Mouse (Mus musculus) mouse embryonic stem cell (cell line): Measurements from ENCODE around the gene Fndc4.

ENCODE experiments used
- in situ Hi-C, 2 experiments: fragments of 300-500 bp; cut with MboI; formaldehyde crosslinking; loops; 1 replicate in 1 of 2; 3 replicates in 1 of 2; pipeline ENCODE4 v1.14.3; 2019 to 2020; ENCODE audit warnings: low sequenced_read_pairs in 2 of 2, low pct_unique_long_range_greater_than_20kb in 1 of 2, mixed read lengths in 1 of 2; ENCODE audit not compliant: unreplicated experiment in 1 of 2

Gene Fndc4

DNA sequence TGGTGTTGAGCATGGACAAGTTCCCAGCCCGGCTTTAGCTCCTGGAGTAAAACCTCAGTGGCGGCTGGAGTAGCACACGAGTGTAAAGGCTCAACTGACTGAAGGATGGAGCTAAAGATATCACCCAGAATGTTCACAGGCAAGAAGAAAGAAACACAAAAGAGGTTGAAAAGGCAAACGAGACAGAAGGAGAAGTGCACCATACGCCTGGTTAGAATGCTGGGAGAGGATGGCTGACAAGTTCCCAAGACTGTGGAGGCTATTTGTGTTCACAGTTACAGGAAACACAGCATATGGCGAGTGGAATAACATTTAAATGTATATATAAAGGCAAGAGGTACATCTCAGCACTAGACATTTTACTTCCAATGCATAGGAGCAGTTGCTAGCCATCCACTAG lies 22.9 kb downstream of the Fndc4 start:
- in situ Hi-C loops = no loop called here

DNA sequence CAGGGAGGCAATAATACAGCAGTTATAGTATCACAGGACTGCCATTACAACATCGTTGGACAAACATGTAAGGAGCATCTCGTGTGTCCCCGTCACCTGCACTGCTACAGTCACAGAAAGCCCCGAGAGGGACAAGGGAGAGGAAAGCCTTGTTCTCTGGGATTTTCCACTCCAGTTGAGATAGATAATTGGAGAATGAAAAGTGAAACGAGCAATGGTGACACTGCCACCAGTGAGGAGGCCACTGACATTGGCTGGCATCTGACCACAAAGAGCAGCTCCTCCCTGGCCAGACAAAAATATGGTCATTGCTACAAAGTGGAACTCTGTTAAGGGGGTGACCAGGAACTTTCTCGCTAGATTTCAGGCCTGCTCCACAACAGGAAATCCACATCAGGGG lies 28.2 kb downstream of the Fndc4 start:
- in situ Hi-C loops = no loop called here

DNA sequence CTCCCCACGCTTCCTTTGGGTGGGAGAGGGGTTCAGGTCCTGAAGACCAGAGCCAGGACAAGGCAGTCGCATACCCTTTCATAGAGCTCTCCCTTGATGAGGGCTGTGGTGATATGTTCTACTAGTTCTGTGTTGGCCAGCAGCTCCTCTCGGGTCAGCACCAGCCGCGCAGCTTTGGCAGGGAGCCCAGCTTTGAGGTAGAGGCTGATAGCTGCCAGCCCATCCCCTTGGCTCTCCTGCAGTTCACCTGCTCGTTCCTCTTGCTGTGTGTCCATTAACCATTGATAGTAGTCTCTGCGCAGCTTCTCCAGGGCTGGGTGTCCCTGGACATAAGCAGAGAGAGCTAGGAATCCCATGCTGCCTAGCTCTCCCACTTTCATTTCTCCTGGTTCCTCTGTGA lies 29.8 kb downstream of the Fndc4 start:
- in situ Hi-C loops = no loop called here

DNA sequence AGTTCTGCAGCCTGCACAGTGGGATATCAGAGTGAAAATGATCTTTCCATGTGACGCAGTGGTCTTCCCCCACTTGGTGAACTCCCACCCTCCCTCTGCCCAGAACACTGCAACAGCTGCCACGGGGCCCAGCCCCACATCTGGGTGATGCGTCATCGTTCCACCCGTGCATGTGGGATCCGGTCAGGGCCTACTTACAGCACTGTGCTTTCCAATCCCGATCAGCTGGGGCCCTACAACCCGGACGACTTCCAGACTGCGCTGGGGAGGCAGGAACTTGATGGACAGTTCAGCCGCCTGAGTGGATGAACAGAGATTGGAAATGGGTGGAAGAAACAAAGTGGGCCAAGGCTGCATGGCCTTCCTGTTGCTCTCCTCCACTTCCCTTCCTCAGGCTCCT lies 38.3 kb downstream of the Fndc4 start:
- in situ Hi-C loops = no loop called here

DNA sequence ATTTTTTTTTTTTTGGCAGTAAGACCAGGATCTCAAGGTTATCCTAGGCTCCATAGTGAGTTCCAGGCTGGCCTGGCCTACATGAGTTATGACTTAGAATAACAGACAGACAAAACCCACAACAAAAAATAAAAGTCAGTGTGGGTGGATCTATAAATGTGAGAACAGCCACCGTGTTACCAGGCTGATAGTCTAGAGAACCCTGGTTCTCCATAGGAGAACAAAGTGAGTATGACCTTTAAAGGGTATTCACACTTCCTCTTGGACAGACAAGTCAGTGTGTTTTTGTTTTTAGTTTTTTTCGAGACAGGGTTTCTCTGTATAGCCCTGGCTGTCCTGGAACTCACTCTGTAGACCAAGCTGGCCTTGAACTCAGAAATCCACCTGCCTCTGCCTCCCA lies 39.9 kb downstream of the Fndc4 start:
- in situ Hi-C loops = no loop called here

DNA sequence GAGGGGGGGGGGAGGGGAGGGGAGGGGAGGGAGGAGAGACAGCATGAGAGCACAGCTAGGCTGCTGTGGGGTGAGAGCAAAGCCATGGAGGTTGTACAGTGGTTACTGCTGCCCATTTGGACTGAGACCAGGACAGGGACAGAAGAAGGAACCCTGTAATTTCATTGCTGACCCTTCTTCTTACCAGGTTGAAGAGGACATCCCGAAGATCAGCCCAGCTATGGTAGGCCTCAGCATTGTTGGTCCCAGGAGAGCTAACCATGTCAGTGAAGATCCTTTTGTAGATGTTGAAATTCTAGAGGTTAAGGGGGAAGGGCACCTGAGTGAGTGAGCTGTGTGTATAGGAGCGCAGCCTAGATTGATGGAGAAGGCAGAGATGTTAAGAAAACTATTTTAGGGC lies 40.5 kb downstream of the Fndc4 start:
- in situ Hi-C loops = no loop called here

DNA sequence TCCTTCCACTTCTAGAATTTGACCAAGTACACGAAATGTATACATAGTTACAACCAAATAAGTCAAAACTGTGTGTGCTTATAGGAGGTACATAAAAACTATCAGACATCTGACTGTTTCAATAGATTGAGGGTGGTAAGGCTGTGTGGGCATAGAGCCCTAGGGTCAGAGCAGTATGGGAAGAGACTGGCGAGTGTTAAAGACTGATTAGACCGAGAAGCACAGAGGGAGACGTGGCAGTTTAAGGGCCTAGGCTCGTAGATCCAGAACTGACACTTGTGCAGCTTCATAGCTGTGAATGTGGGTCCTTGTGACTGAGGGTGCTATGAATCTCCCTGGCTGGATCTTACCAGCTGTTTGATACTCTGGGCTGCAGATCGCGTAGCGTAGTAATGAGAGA lies 41.0 kb downstream of the Fndc4 start:
- in situ Hi-C loops = no loop called here

DNA sequence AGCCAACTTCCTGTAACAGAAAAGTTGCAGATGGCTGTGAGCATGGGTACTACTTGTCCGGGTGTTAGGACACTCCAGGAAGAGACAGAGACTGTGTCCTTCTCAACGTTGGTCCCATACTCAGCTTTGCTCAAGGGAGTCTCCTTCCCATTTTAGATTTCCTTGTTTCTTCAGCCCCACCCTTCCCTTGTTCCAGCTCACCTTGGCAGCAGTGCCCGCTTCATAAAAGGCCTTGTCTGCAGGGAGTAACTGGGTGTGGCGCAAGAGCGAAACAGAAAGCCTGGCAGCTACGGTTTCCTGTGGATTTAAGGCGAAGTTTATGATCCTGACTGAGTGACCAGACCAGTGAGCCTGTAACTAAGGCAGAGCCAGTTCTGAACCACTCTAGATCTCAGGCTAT lies 41.4 kb downstream of the Fndc4 start:
- in situ Hi-C loops = no loop called here

DNA sequence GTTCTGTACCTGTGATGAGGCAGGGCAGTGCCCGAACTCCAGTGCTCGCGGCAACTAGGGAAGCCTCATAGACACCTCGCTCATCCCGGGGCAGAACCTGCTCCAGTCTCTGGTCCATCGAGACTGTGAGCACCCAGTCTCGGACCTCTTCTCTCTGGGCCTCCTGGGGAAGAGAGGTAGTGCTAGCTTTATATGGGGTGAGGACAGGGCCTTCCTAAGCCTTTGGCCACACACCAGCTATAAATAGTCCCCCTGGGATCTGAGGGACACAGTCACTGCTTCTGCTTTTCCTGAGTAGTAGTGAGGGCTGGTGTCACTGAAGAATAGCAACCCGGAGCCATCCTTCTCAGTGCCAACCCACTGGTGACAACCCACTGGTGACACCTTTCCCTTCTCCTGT lies 42.1 kb downstream of the Fndc4 start:
- in situ Hi-C loops = no loop called here

DNA sequence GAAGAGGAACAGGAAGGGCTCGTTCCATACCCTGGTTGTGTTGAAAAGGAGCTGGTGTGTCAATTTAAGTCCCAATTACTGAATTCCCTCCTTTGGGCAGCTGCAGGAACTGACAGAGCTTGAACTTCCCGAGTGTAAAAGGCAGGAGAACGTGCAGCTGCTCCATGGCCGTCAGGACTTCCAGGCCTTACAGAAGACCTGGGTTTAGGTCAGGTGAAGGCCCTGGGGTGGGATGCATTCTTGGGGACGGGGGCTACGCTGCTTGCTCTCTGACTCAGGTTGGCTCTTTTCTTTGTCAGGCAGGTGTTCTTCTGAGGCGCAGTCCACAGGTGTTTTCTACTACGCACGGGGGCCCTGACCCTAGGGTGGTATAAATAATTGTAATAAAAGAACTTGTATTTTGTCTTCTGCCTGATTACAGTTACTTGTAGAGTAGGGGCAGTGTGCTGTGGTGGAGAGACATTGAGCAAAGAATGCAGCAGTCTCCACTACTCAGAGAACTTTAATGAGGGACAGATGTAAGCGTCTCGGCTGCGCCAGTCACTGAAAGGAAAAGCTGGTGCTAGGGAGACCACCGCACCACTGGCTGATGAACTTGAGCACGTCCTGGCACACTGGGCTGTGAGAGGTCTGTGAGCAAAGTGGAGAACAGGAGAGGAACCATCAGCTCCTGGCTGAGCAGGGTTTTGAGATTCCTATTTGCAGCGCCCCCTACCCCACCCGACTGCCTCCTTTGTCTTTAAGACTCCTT lies 42.9 kb downstream of the Fndc4 start:
- in situ Hi-C loops = no loop called here

DNA sequence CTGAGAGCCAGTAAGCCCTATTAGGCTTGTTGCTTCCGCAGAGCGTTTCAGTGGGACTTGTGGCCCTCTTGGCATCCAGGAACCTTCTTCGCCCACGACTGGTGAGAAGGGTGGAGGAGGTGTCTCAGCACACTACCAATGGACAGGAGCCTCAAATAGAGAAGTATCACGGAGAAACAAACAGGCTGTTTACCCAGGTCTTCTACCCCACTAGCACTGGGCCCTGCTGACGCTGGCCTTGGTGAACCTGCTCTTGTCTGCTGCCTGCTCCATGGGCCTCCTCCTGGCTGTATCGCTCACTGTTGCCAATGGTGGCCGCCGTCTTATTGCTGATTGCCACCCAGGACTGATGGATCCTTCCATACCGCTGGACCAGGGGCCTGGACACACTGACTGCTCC lies 43.7 kb downstream of the Fndc4 start:
- in situ Hi-C loops = no loop called here

DNA sequence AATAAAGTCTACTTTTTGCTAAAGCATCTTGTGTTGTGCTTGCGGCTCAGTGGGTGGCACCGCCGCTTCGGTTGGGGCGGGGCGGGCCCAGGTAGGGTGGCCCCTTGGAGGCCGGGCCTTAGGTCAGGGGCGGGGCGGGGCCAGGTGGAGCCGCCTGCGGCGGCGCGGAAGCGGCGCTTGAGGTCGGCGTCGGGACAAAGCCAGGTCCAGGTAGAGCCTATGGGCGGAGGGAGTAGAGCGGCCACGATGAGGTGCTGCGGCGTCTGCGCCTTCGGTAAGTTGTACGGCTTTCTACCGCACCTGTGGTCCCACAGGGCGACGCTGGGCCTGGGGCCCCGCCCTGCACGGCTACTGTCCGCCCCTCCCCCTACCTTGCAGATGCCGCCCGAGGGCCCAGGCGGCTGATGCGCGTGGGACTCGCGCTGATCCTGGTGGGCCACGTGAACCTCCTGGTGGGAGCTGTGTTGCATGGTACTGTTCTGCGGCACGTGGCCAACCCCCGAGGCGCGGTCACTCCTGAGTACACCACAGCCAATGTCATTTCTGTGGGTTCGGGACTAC lies 44.3 kb downstream of the Fndc4 start, which contains the start of gene Krtcap3:
Gene Krtcap3, plus strand, starts transcription at position 151 of the 561 bp plus-strand sequence.
- in situ Hi-C loops = no loop called here

DNA sequence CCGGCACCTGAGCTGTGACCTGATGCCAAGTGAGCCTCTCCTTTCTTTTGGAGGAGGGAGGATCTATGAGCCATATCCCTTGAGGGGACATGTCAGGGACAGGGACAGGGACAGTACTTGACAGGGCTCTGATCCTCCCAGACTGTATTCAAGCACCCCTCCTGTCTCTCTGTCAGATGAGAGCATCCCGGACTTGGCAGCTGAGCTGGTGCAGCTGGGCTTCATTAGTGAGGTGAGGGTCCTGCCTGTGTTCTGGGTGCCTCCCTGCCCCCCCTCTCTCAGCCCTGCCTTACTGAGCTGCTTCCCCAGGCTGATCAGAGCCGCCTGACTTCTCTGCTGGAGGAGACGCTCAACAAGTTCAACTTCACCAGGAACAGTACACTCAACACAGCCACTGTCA lies 45.2 kb downstream of the Fndc4 start:
- in situ Hi-C loops = no loop called here
